Mouse (Mus musculus): ENCODE measurements around the gene Ctnna2.

Gene Ctnna2

DNA sequence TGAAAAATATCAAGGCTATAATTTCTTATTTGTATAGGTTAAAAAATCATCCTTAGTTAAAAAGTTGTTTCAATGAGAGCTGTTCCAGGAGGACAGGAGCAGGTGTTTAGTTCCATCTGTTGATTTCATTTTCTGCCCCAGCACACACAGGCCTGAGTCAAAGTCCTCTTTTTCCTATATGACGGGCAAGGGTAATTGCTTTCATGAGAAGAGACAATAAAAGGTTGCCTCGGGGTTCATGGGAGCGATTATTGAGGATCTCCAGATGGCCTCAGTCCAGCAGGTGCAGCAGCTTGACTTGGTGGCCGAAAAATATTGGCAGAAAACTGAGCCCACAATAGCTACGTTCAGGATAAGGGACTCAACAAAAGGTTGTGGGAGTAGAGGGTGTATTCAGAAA lies 859.0 kb downstream of the Ctnna2 start:
- DNase-seq, result peak in 1 of 2 experiments; percentile 4

GRCm38 (mm10) chr6:77109095-77109945 lies 870.2 kb downstream of the Ctnna2 start:
- no peak for DNase-seq

GRCm38 (mm10) chr6:77101047-77101446 lies 878.5 kb downstream of the Ctnna2 start:
- DNase-seq, result no peak

DNA sequence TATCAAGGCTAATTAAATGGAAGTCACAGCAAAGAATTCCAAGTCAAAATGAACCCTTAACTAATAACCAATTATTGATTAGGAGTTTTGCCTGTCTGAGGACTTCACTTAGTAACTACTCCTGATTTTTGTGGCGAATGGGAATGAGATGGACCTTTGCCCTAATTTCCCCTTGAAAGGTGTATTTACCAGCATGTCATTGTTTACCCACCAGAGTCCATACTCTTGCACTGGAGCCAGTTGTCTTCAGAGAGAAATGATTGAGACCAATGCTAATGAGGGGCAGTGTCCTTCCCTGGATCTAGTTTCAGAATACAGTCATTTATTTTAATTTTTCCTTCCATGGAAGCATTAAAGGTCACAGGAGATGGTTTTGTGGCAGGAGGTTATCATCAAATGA lies 881.0 kb downstream of the Ctnna2 start:
- no peak for DNase-seq

- peak; percentile 94 to 96 for DNase-seq
Measured at GRCm38 (mm10) chr6:77075396-77076376, 903.8 kb downstream of the Ctnna2 start.

DNA sequence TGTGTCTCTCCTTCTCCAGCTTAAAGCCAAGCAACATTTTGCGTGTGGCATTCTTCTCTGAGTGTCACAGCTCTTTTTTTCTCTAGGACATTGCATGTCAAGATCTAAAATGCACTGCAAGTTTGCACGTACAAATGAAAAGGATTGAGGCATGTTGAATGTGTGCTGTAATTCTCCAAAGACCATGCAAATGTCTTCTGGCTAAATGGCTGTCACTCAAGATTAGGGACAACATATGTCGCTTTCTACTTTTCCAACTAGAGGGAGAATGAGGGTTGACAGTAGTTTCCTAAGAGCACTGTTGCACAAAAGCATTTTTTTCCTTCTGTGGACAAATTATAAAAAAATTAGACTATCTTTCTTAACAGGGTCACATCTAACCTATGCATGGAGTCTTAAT lies 909.9 kb downstream of the Ctnna2 start:
- DNase-seq, result no peak

- no peak for DNase-seq
Measured at GRCm38 (mm10) chr6:77050690-77051089, 928.8 kb downstream of the Ctnna2 start.

GRCm38 (mm10) chr6:77050193-77050592 lies 929.3 kb downstream of the Ctnna2 start:
- DNase-seq, result no peak

GRCm38 (mm10) chr6:77047568-77047967 lies 931.9 kb downstream of the Ctnna2 start:
- DNase-seq, result no peak

DNA sequence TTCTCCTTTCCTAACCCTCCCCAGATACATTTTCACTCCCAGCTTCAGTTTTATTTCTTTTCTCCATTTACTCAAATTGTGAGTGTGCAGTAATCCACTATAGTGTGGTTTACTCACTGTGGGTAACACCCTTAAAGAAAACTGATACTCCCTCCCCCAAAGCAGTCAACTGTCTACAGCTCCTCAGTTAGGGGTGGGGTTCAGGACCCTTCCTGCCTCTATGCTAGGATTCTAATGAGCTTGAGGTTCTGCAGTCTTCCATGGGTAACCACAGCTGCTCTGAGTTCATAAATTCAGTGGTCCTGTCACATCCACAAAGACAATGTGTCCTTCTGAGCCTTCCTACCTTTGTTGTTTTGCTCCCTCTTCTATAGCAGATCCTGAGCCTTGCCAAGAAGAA lies 954.4 kb downstream of the Ctnna2 start:
- DNase-seq, result no peak

DNA sequence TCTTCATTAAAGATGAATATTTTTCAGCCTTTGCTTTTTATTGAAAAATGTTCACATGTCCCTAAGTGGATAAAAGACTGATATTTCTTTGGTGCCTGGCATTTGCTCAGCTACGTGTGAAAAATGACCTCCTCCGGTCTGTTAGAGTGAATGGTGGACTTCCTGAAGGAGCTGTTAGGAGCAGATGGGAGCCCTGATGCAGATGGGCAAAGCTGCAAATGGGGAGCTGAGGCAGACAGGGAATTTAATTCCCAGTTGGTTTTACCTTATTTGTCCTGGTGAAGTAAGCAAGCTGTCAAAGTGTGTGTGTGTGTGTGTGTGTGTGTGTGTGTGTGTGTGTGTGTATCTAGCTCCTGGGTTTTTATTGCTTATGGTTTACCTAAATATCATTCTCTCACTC lies 966.3 kb downstream of the Ctnna2 start:
- peak; percentile 9 to 10 for DNase-seq

GRCm38 (mm10) chr6:77011001-77011400 lies 968.5 kb downstream of the Ctnna2 start:
- DNase-seq, result no peak

DNA sequence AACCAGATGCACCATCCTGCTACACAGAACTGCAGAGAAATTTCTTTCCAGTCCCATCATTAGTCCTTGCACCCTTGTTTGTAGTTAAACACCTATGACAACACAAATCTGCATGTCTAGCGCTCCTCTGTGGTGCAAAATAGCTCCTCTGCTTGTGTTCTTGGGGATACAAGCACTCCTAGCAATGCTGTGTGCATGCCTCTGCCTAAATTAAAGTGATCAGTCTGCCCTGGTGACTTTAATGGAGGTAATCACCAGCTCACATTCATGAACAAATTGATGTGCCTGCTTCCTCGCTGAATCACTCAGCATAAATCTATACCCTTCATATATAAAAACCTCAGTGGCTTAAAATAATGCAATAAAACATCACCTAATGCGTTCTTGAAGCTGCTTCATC lies 987.4 kb downstream of the Ctnna2 start:
- no peak for DNase-seq

DNA sequence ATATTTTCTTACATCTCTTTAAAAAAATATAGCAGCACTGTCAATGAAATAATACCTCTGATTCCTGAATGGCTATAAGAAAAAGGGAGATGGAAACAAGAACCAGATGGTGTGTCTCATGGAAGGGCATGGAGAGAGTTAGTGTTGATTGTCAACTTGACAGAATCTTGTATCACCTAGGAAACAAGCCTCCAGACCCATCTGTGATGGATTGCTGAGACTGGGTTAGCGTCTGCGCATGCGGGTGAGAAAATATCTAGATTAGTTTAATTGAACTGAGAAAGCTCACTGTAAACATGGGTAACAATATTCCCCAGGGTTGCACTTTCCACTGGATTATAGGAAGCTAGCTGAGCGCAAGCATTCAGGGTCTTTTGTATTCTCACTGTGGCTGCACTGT lies 994.7 kb downstream of the Ctnna2 start:
- no peak for DNase-seq

DNA sequence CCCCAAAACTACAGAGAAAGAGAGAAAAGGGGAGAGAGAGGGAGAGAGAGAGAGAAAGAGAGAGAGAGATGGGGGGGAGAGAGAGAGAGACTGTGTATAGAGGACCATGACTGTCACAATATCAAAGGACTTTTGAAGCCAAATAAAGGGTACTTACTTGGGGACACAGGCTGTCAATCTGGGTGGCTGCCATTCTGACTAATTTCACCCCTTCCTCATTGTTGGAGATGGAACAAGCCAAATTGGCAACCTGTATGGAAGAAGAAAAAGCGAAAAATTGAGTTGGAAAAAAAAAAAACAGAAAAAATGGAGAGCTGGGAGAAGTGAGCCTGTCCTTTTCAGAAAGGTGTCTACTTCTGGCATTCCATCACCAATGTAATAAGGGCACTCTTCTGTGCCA lies 997.8 kb downstream of the Ctnna2 start:
- no peak for DNase-seq

DNA sequence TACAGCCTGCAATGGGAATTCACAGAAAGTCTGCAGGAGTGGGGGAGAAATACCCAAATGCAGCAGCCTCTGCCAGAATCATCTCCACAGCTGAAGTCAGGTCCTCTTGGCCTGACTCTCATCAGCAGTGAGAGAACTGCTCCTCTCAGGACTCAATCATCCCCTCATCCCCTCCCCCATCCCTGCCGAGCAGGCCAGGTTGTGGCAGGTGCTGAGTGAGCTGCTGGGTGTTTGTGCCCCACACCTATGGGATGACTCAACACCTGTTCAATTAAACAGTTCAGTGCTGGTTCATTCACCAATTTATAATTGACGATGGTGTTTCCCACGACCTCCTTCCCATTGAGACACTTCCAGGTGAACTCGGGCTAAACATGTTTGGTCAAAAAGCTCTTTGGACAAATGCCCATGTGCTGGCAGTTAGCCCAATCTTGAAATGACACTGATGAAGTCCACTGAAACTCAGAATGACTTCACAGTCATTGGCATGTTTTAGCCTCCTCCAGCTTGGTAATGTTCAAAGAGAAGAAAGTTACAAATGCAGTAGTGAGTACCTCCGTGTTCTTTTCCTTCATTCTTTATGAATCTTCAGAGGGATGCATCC lies 1000.1 kb downstream of the Ctnna2 start:
- peak; percentile 6 to 20 for DNase-seq

DNA sequence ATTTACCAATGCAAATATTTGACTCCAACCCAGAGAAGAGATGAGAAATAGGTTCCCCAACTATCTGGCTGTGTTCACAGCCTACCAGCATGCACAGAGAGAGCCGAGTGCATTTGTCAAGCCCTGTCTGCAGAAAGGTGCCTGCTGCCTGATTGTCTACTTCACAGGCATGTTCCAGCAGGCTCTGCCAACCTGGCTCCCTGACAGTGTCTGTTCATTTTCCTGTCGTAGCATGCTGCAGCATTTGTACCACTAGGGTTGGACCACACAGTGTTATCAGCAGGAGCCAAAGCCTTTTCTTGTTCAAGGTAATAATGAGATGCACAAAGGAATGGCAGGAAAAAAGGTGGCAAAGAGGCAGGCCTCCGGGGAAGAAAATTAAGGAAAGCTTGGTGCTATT lies 1001.7 kb downstream of the Ctnna2 start:
- DNase-seq, result peak; percentile 80 to 85

DNA sequence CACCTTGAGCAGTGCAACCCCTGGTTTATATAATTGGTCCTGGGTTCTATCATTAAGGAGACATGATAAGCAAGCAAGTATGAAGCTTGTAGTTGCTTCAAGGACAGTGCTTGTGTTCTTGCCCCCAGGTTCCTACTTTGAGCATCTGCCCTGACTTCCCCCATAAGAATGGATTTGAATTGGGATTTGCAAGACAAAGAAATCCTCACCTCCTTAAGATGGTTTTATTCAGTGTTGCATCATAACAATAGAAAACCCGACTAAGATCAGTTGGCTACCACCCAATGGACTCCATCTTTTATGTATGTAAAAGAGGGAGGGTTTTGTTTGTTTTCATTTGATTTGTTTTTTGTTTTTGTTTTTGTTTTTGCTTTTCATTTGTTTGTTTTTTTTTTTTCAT lies 1005.2 kb downstream of the Ctnna2 start:
- DNase-seq, result no peak

DNA sequence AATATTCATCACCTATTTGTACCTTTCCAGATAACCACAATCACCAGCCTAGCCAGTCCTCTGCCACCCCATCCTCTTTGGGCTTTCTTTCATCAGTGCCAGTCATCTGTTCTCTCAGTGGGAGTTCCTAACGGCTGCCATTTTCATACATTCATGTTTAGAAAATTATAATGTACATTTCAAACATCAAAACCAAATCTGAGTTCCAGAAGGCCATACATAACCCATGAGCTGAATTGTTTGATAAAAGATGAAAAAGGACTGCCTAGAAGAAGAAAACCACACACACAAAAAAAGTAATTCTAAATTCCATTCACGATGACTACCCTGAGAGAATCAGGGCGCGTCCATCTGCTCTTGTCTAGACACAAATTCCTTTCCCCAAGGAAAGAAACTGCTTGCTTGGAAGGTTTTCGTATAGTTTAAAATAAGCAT lies 1014.5 kb downstream of the Ctnna2 start:
- DNase-seq, result peak; percentile 27 to 54

GRCm38 (mm10) chr6:76908086-76908485 lies 1071.4 kb downstream of the Ctnna2 start:
- no peak for DNase-seq

DNA sequence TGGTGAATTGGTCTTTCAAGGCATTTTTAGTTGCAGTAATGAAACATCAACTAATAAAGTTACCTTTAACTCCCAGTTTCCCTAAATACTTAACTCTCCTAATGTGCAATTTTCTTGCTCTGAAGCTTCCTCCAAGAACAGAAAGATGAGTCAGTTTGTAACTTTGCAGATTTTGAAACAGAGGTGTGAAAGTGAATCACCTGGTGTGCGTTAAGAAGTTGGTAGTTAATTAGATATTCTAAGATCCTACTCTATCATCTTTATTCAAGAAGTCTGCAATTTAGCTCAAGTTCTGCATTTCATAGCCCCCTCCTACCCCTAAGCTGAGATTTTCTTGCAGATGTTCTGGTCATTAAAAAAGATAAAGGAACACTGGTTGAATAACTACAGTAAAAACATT lies 1082.3 kb downstream of the Ctnna2 start:
- DNase-seq, result no peak

Measured in cerebellum, postnatal 36 days (tissue).